Mouse (Mus musculus): Measurements from ENCODE around the gene Selenbp1.
"Not testable (repeated sequence)": the region's sequence is repeated elsewhere in the genome, so short reads cannot be mapped to it uniquely, and the experiment has no call there.

The Selenbp1 gene

GRCm38 (mm10) chr3:94932809-94933564 is at the start of gene Selenbp1:
TSS of gene Selenbp1 (plus strand) at chr3:94933056.
- peak; percentile 43 for DNase-seq (ENCODE audit: low read depth, low spot score)

DNA sequence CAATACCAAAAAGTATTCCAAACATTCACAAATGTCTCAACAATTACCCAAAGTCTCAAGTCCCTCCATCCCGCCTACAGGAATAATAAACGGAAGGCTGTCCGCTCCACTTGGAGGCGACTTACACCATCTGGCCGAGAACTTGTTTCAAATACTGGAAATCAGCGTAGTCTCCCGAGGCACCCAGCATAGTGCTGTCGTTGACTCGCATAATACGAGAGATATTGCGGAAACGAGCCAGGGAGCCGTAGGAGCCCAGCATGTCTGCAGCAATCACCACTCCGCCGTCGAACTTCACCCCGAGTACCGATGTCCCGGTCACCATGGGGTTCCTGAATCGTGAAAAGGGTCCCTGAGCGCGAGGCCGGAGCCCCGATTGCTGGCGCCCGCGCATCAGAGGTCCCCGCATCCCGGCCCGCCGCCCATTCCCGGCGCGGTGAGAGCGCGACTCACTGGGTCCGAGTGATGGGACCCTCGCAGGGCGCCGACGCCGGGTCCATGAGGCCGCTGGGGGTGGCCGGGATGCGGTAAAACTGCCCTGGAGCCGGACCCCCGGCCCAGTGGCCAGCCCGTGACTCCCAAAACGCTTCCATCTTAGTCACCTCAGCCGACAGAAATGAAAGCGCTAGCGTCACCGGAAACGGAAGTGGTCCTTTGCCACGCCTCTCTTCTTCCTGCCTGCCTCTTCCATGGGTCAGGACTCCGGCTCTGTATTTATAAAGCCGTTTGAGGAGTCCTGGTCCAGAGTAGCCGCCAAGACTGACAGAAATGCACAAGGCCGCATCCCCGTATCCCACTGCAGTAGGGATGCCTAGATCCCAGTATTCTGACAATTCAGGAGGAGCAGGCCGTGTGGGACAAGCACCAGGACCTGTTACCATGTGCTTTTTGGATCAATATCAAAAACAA is 46.3 kb upstream of the Selenbp1 start, which contains the start of gene Psmb4:
Gene Psmb4 (minus strand): TSS at position 646 of the 909 bp plus-strand sequence.
- peak; percentile 77 for DNase-seq (ENCODE audit: low read depth, low spot score)

GRCm38 (mm10) chr3:94888595-94888994 is 44.3 kb upstream of the Selenbp1 start:
- peak; percentile 14 for DNase-seq (ENCODE audit: low read depth, low spot score)

DNA sequence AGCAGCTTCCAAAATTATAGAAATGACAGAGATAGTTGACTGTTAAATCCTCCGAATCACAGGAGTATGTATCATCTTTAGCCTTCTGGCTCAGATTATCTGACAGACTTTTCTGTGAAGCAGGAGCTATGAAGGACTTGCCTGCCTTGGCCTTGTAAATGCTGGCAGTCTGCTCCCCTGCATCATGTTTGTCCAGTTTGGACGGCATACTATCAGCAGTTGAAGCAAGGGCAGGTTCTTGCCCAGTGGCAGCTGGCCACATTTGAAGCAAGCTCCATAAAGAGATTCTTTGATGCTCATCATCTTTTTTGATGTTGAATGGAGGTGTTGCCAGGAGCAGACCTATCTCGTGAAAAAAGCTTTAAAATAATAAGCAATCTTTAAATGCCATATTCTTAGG is 38.8 kb upstream of the Selenbp1 start:
- DNase-seq (ENCODE audit: low read depth, low spot score): no peak

DNA sequence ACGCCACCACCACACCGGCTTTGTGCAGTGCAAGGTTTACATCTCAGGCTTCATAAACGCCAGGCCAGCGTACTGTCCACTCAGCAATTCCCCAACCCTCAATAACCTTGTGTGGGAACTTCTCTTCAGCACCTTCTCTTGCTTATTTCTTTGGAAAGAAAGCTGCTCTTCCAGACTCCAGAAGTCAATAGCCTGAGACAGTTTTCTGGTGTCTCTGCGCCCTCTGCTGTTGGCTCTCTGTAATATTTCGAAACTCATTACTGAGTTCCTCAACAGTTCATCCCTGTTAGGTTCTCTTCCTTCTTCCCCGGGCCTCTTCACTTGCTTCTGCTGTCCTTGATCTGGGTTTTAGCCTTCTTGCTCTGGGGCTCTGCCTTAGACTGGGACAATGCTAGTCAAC is 30.1 kb upstream of the Selenbp1 start:
- peak; percentile 44 for DNase-seq (ENCODE audit: low read depth, low spot score)

GRCm38 (mm10) chr3:94904759-94905158 is 28.1 kb upstream of the Selenbp1 start:
- DNase-seq (ENCODE audit: low read depth, low spot score): not testable (repeated sequence)

DNA sequence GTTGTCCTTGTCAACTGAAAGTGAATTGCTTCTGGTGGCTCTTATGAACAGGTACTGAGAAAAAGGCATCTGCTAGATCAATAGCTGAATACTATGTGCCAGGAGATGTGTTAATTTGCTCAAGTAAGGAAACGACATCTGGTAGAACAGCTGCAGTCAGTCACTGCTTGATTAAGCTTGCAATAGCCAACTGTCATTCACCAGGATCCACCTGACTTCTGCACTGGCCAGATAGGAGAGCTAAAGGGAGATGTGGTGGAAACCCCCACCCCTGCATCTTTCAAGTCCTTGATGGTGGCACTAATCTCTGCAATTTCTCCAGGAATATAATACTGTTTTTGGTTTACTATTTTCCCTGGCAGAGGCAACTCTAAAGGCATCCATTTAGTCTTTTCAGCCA is 26.4 kb upstream of the Selenbp1 start:
- no peak for DNase-seq (ENCODE audit: low read depth, low spot score)

DNA sequence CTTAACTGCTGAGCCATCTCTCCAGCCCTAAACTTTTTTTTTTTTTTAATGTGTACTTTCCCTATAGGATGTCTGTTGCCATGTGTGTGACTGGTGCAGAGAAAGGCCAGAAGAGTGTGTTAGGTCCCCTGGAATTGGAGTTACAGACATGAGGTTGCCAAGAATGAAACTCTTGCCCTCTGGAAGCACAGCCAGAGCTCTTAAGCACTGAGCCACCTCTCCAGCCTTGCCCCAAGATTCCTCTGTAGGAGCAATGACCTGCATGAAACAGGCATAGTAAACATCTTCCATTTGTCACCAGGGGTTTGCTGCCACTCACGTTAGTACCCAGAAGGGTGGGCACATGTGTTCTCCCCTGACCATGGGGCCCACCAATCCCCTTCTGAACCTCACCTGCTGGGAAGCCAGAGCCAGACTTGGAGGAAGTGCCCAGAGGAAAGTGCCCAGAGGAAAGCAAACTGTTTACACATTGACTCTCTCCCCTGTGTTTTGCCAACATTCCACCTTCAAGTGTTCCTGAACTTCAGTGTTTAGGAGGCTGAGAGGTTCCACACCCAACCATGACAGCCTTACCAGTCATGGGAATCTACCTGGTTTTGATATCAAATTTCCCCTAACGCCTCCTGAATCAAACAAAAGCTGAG is 21.7 kb upstream of the Selenbp1 start:
- DNase-seq (ENCODE audit: low read depth, low spot score): no peak

DNA sequence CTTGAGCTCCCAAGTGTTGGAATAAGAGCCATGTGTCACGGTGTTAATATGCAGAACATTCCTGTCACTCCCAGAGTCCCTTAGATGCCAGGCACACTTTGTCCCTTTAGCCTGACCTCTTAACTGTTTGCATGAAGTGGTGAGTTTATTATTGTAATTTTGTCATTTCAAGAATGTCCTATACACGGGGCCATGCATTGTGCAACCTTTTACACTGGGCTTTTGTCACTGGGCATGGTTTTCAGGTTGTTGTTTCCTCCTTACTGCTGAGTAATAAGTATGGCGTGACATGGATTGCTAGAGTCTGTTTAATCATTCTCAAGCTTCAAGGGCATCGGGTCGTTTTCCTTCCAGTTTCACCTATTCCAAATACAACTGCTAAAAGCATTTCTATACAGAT is 19.1 kb upstream of the Selenbp1 start:
- DNase-seq (ENCODE audit: low read depth, low spot score): no peak

DNA sequence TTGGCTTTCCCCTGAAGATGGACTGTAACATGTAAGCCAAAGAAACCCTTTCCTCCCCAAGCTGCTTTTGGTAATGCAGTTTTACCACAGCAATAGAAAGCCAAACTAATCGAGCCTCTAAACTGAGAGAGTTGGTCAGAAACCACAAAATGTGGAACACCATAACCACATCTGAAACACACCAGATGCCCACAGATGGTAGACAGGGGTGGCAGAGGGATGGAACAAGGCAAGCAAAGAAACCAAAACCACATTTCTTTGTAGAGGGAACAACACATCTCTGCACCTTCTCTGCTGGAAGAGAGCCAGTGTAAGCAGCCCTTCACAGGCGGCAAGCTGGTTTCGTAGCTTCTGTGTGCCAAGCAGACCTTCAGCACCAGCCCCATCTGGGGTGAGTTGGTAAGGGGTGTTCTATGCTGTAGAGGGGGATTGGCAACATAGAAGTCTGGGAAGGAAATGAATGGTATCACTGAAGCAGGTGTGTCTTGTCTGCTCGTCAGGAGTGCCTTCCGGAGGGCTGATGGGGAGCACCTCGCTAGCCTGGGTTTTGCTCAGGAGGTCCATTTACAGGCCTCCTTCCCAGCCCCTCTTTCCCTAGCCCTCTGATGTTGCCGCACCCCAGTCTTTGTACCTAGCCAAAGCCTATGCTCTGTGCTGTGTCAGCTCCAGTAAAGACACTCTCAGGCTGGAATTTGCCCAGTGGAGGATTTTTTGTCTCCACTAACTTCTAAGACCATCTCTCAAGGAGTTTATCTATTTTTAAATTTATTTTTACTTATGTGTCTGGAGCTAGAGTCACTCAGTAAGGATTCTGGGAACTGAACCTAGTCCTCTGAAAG is 16.7 kb upstream of the Selenbp1 start:
- DNase-seq (ENCODE audit: low read depth, low spot score): no peak

- no peak for DNase-seq (ENCODE audit: low read depth, low spot score)
Observed at GRCm38 (mm10) chr3:94917816-94918361, 15.0 kb upstream of the Selenbp1 start.

DNA sequence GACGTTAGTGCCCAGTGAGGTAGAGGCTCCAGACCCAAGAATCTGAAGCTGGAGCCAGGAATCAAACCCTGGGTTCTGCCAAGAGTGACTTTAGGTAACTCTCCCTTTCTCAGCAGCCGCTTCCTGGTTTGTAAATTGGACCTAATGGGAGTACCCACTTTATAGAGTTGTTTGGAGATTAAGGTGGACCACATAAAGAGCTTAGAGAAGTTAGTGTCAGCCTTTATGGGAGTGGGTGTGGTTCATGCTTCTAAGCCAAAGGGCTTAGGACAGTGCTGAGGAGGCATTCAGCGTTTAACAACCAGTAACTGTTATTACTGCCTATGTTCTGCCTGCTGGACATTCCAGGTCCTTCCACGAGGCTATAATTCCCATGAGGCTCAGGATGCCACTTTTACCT is 14.0 kb upstream of the Selenbp1 start:
- no peak for DNase-seq (ENCODE audit: low read depth, low spot score)

GRCm38 (mm10) chr3:94921104-94921503 is 11.8 kb upstream of the Selenbp1 start:
- DNase-seq (ENCODE audit: low read depth, low spot score): no peak

DNA sequence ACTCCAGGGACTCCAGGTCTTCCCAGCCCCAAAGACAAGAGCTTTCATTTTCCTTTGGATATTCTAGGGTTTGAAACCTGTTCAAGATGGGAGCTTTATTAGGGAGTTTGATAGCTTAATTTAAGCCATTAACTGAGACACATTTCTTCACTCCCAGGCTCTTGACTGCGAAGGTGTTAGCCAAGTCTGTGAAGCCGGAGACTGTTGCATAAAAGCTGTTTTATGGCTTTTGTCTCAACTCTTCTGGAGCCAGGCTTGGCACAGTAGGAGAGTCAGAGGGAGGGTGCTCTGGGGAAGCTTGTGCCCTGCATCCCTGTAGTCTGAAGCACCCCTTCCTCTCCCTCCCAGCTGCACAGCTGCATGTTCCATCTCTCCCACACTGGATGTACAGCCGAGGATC is 10.5 kb upstream of the Selenbp1 start:
- no peak for DNase-seq (ENCODE audit: low read depth, low spot score)

GRCm38 (mm10) chr3:94924688-94925087 is 8.2 kb upstream of the Selenbp1 start:
- no peak for DNase-seq (ENCODE audit: low read depth, low spot score)

DNA sequence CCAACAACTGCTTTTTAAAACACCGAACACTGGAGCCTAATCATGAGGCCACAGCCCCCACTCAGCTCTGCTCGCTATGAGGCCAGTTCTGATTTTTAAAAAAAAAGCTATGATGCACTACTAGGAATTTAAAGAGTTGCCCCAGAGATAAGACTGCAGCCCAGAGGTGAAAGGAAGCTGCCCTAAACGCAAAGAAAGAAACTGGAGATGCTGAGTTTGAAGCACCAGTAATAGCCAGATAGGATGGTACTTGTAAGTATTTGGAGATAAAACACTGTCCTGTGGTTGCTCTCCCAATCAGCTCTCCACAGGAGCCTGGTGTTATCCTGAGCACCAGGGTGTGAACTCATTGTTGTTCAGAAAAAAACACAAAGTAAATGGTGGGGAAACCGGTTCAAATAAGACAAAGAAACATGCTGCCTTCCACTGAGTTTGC is 6.5 kb upstream of the Selenbp1 start:
- DNase-seq (ENCODE audit: low read depth, low spot score): not testable (repeated sequence)

- not testable (repeated sequence) for DNase-seq (ENCODE audit: low read depth, low spot score)
Observed at GRCm38 (mm10) chr3:94928979-94929378, 3.9 kb upstream of the Selenbp1 start.

DNA sequence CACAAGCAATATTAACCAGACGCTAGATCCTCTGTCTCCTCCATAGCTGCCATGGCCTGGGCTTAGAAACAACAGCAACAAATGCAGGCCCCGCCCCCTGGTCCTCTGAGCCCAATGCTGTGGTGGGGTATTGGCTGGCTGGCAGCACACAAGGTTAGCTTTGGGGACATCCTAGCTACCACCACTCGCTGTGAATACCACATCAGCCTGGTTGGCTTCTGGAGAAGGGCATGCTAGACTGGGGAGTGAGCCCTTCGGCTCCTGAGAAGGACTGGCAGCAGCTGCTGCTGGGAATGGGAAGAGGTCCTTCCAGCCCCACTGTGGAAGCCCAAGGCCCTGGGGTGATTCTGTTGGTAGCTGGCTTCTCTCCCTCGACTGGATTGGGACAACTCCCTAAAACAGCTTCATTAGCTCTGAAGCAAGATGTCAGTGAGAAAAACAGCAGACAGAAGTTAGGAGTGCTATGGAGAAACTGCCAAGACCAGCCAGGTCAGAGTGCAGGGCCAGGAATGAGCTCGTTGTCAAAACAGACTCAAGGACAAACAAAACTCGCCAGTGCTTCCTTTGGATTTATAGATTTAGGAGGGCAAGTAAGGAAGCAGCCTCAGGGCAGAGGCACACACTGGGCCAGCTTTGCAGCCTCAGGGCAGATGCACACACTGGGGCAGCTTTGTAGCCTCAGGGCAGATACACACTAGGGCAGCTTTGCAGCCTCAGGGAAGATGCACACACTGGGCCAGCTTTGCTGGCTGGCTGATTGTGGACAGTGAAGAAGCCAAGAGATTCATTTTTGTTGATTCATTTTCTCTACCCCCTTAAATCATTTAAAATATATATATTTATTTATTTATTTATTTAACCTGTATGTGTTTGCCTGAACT is 2.2 kb upstream of the Selenbp1 start:
- DNase-seq (ENCODE audit: low read depth, low spot score): not testable (repeated sequence)

- not testable (repeated sequence) for DNase-seq (ENCODE audit: low read depth, low spot score)
Observed at GRCm38 (mm10) chr3:94931427-94932082, 1.3 kb upstream of the Selenbp1 start.

Measured in embryo, embryonic 11.5 days (tissue).